Mouse (Mus musculus) kidney, adult 2 months (tissue): ENCODE measurements around the gene Cd300lg. TPM values are rescaled to one million over a fixed set of nuclear protein-coding genes. Genes with fewer than 3 reads are reported as not detected.

Experiments
- DNase-seq: peaks from one replicate; pipeline ENCODE4 v3.0.0; 2021
- H3K27ac ChIP-seq: fragments of 200-500 bp; 2 replicates; pipeline ENCODE4 v1.5.1; 2012; ENCODE audit warnings: low read depth, low read length, control low read depth, inconsistent platforms; ENCODE audit not compliant: insufficient read depth
- H3K27me3 ChIP-seq: fragments of 200-500 bp; replicated peaks from 2 replicates; pipeline ENCODE4 v1.6.1; 2012; ENCODE audit warnings: mild to moderate bottlenecking, moderate library complexity, low read length, inconsistent platforms; ENCODE audit not compliant: control insufficient read depth, insufficient read depth
- H3K36me3 ChIP-seq: fragments of 200-500 bp; 2 replicates; pipeline ENCODE4 v1.6.1; 2012; ENCODE audit warnings: mild to moderate bottlenecking, moderate library complexity, low read length, inconsistent platforms; ENCODE audit not compliant: control insufficient read depth, insufficient read depth
- H3K4me1 ChIP-seq: fragments of 200-500 bp; 2 replicates; pipeline ENCODE4 v1.6.1; 2011; ENCODE audit warnings: low read length; ENCODE audit not compliant: control insufficient read depth, insufficient read depth
- H3K4me3 ChIP-seq: fragments of 200-500 bp; 2 replicates; pipeline ENCODE4 v1.5.1; 2011; ENCODE audit warnings: mild to moderate bottlenecking, low read depth, low read length, control low read depth; ENCODE audit not compliant: insufficient read depth
- CTCF ChIP-seq: fragments of 200-500 bp; conservative IDR thresholded peaks from 2 replicates; pipeline ENCODE4 v1.5.1; 2011; ENCODE audit warnings: low read depth, mild to moderate bottlenecking, control low read depth, low read length, moderate library complexity, mixed read lengths; ENCODE audit not compliant: insufficient read depth, insufficient read length
- POLR2A ChIP-seq: fragments of 200-500 bp; IDR thresholded peaks from one replicate; pipeline ENCODE4 v1.6.1; 2011; ENCODE audit warnings: low read depth, low read length, control low read depth
- WGBS: fragments of 180-500 bp; shearing (Covaris S2); methylation state at CpG from one replicate; pipeline ENCODE4 v1.1.7; 2018; 5-methylcytosine and 5-hydroxymethylcytosine counted together
- polyA plus RNA-seq: library from polyadenylated mRNA; depleted of rRNA; stranded (reverse); fragments of >200 nt; gene quantifications from 2 replicates; pipeline ENCODE4 v1.2.3, GENCODE M21; 2012

The Cd300lg gene
- polyA plus RNA-seq, 1 experiment, result 67.1 TPM

DNA sequence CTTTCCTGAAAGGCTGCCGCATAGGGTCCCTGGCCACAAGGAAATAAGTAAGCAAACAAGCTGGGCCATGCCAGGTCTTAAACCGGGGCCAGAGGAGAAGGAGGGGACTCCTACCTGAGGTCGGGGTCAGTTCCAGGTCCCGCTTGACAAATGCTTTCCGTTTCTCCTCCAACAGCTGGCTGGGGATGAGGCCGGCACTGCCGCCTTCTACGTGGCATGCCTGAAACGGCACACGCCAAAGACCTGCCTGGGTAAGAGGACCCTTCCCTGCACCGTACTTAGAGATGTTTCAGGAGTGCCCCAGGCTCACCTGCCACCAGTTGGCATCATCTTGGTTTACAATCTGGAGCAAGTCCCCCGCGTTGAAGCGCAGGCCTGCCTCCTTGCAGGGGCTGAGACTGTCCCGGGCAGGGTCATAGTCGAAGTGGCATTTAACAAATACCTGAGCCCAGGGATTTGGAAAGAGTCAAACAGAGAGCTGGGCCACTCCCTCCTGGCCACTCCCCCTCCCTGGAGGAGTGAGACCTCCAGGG lies 20.7 kb downstream of the Cd300lg start:
- no peak for DNase-seq
- no peak overlapping the region for H3K27ac ChIP-seq
- H3K36me3 ChIP-seq, result no peaks in the 10 kb centered on the region
- no peaks in the 10 kb centered on the region for H3K4me1 ChIP-seq
- no peak for TF ChIP-seq POLR2A
- no peak for TF ChIP-seq CTCF
- no peaks in the 10 kb centered on the region for H3K27me3 ChIP-seq
- H3K4me3 ChIP-seq, result no peak overlapping the region
- 52% methylated on average over 16 of the region's 16 CpGs for WGBS

- WGBS, result 84% methylated on average over 13 of the region's 13 CpGs
- no peaks in the 10 kb centered on the region for H3K36me3 ChIP-seq
- no peak for TF ChIP-seq CTCF
- TF ChIP-seq POLR2A, result no peak
- no peak overlapping the region for H3K27ac ChIP-seq
- no peaks in the 10 kb centered on the region for H3K4me1 ChIP-seq
- no peak overlapping the region for H3K4me3 ChIP-seq
- no peaks in the 10 kb centered on the region for H3K27me3 ChIP-seq
- DNase-seq, result no peak
These were observed 21.8 kb downstream of the Cd300lg start for GRCm38 (mm10) chr11:102063076-102063475.

- 70% methylated on average over 2 of the region's 2 CpGs for WGBS
- DNase-seq, result no peak
- Histone ChIP-seq H3K4me1 (no peaks in the 10 kb centered on the region), H3K4me3 (no peak overlapping the region), H3K27ac (no peak overlapping the region), H3K27me3 (no peaks in the 10 kb centered on the region), H3K36me3 (no peaks in the 10 kb centered on the region)
- TF ChIP-seq CTCF (peak; percentile 49), POLR2A (no peak)
These were observed 27.7 kb downstream of the Cd300lg start for GRCm38 (mm10) chr11:102068969-102069368.

DNA sequence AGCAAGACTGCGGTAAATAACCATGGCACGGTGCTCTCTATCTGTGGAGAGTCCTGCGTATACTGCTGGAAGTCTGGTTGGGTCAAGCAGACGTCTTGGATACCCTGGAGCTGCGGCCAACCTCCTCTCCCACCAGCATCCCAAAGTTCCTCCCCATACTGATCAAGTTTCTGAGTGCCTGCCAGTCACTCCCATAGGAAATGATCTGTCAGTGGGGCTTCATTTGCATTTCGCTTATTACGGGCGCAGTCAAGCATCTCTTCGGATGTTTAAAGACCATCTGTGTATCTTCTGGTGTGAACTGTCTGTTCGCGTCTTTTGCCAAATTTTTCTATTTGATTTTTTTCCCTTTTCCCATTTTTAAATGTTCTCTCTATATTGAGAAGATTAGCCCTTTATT lies 28.3 kb downstream of the Cd300lg start:
- WGBS, result 74% methylated on average over 11 of the region's 11 CpGs
- H3K27ac ChIP-seq, result no peak overlapping the region
- H3K27me3 ChIP-seq, result no peaks in the 10 kb centered on the region
- no peak for DNase-seq
- H3K4me3 ChIP-seq, result no peak overlapping the region
- H3K36me3 ChIP-seq, result no peaks in the 10 kb centered on the region
- TF ChIP-seq CTCF, result no peak
- no peak for TF ChIP-seq POLR2A
- H3K4me1 ChIP-seq, result no peaks in the 10 kb centered on the region

DNA sequence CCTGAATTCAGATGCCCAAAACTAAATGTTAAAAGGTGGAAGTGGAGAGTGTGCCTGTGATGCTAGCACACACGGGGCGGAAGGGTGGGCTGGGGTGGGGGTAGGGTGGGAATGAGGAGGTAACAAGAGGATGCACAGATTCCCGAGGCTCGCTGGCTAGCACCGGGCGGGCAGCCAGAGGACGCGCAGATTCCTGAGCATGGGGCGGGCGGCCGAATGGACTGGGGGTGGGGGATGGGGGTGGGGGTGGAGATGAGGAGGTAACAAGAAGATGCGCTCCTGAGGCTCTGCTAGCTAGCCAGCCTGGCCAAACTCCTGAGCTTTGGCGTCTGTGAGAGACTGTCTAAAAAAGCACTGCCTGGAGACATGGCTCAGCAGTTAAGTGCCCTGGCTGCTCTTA lies 29.1 kb downstream of the Cd300lg start:
- H3K36me3 ChIP-seq, result no peaks in the 10 kb centered on the region
- TF ChIP-seq POLR2A (no peak), CTCF (no peak)
- no peak overlapping the region for H3K4me3 ChIP-seq
- no peaks in the 10 kb centered on the region for H3K4me1 ChIP-seq
- H3K27ac ChIP-seq, result no peak overlapping the region
- DNase-seq, result no peak
- 18% methylated on average over 13 of the region's 13 CpGs for WGBS
- no peaks in the 10 kb centered on the region for H3K27me3 ChIP-seq

- no peak for DNase-seq
- Histone ChIP-seq H3K4me1 (no peaks in the 10 kb centered on the region), H3K27ac (no peak overlapping the region), H3K4me3 (no peak overlapping the region), H3K36me3 (no peaks in the 10 kb centered on the region), H3K27me3 (no peaks in the 10 kb centered on the region)
- TF ChIP-seq CTCF, result no peak
- no peak for TF ChIP-seq POLR2A
- WGBS, result 86% methylated on average over 5 of the region's 5 CpGs
These were observed 31.4 kb downstream of the Cd300lg start for GRCm38 (mm10) chr11:102072729-102073128.

- 39% methylated on average over 14 of the region's 14 CpGs for WGBS
- no peak for TF ChIP-seq CTCF
- TF ChIP-seq POLR2A, result no peak
- no peaks in the 10 kb centered on the region for H3K36me3 ChIP-seq
- peak; percentile 83 for DNase-seq
- no peak overlapping the region for H3K4me3 ChIP-seq
- no peaks in the 10 kb centered on the region for H3K4me1 ChIP-seq
- no peak overlapping the region for H3K27ac ChIP-seq
- no peaks in the 10 kb centered on the region for H3K27me3 ChIP-seq
These were observed 32.4 kb downstream of the Cd300lg start for GRCm38 (mm10) chr11:102073722-102074121.
